Mouse (Mus musculus) telencephalon, adult 2 months (tissue): ENCODE results near the gene Cfap43.

Experiments
- DNase-seq: peaks from one replicate; pipeline ENCODE4 v3.0.0-alpha.2; 2011; ENCODE audit warnings: low read depth, low spot score

Gene Cfap43

DNA sequence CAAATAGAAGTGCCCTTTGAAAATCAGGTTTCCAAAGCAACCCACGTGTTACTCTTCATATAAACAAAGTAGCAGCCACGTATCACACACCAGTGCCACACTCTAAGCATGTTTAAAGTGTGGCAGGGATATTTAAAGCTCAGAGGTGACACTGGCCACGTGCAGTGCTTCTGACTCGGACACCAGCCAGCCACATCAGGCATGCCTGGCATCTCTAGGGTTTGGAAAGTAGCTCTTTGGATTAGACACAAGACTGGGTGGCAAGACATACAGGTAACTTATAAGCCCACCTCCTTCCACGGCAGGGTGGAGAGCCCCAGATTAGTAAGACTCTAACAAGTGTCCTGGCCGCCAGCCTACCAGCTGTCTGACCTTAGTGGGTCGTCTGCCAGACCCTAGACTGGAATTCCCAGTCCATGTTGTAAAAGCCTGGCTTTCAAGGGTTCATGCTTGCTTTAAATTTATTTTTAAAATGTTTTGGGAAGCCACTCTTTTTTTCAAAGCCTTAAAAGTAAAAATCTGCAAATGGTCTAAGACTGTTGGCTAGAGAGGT lies 33.8 kb downstream of the Cfap43 start:
- no peak for DNase-seq

DNA sequence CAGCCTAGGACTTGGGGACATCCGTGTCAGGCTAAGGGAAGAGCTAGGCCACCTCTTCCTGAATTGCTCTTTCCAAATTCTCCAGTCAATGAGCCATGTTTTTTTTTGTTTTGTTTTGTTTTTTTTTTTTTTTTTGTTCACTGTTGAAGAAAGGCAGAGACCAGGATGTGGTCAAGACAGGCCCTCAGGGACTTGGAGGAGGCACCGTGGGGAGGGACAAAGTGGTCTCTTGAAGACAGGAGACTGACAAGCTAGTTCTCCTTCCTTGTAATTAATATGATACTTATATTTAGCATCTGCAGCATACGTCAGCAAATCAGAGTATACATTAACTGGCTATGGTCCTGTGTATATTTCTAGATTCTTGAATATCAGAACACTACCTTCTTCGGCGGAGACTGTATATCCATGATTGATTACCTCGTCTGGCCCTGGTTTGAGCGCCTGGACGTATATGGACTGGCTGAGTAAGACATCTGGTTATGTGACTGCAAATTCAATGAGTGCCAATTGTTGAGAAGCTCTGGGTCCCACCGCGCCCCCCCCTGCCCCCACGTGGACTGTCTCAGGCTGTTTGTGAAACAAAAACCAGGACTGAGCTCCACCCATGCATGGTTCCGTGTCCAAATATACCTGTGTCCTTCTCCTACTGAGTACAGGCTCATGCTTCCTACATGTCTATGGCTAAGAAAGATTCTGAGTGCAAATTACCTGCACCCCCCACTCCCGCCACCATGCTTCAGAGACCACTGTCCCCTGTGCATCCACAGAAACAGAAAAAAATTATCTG lies 34.6 kb downstream of the Cfap43 start:
- DNase-seq, result no peak

DNA sequence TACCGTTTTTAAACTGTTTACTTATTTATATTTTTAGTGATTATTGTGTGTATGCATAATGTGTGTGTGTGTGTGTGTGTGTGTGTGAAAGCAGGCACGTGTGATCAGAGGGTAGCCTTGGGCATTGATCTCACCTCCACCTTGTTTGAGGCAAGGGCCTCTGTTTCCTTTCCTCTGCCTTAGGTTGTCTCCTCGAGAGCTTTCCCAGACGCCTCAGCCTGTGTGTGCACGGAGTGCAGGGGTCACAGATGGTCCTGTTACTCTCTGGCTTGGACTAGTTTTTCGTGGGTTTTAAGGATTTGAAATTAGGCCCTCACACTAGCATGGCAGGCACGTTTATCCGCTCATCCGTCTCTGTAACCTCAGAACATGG lies 36.2 kb downstream of the Cfap43 start:
- no peak for DNase-seq

DNA sequence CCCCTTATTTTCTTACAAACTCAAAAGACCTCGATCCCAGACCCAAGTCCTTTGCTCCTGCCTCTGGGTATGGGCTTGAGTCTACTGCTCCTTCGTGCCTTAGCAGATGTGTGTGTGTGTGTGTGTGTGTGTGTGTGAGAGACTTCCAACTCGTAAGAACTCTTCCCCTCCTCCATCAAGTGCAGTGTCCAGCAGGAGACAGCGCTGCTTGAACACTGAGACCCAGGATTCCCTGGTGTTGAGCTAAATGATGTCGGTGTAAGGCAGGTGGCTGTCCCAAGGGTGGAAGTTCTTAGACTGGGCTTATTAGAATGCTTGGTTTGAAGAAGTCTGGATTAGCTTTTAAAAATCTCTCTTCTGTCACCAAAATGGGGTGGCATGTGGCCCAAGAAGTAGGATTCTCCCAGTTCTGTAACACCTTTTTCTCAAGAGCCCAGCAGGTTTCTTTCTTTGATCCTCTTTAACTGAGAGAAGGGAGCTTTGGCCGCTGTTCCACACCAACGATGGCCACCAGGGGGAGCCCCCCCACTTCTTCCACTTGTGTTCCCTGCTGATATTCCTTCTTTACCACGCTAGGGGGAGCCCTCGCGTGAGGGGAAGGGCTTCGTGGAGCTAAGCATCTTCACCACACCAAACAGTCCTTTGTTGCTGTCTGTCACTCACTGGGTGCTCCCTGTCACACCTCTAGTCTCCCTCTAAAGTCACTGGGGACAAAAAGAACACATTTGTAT lies 36.8 kb downstream of the Cfap43 start:
- peak; percentile 33 for DNase-seq

DNA sequence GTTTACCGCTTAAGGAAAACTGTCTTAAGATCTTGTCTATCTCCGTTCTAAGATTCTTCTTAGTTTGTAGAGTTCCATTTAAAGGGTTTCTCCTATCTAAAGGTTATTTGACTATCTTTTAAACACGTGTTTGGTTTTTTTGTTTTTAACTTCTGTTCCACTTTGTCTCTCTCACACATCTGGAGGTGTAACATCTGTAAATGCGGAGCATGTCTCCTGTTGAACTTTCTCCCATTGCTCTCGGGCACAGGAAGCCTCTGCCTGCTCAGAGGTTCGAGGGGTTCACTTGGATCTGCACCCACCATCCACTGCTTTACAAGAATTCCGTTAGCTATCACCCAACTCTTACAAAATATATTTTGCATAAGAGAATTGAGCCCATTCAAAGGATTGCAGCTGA lies 37.5 kb downstream of the Cfap43 start:
- no peak for DNase-seq

DNA sequence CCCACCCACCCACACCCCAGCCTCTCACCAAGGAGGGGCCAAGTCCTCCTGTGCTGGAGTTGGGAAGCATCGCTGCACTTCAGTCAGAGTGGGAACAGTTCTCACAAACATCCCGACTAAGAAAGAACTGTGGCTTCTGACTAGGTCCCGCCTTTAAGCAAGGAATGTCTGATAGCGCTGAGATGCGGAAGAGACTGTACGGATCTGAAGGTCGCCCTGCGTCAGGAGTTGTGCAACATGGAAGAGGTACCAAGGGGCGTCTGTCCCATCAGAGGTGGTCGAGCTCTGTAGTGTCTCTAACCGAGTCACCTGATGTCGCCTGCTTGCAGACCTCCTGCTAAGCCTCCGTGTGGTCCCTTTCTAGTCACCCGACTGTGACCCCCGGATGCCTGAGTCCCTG lies 42.8 kb downstream of the Cfap43 start:
- DNase-seq, result no peak

DNA sequence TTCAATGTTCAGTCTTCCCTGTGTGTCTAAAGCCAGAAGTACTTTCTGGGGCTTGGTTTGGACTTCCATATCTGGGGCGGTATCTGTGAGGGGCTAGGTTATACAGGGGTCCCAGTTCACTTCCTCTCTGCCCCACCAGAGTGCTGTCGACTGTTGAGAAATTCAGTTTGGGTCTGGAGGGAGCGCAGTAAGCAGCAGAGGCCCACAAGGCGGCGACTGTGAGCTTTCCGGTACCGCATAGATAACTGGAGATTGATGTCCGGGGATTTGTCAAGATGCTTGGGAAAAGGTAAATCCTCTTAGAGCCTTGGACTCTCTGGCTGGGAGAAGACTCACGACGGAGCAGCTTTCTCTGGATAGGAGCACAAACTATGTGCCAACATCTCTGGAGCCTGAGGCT lies 47.6 kb downstream of the Cfap43 start:
- DNase-seq, result no peak

DNA sequence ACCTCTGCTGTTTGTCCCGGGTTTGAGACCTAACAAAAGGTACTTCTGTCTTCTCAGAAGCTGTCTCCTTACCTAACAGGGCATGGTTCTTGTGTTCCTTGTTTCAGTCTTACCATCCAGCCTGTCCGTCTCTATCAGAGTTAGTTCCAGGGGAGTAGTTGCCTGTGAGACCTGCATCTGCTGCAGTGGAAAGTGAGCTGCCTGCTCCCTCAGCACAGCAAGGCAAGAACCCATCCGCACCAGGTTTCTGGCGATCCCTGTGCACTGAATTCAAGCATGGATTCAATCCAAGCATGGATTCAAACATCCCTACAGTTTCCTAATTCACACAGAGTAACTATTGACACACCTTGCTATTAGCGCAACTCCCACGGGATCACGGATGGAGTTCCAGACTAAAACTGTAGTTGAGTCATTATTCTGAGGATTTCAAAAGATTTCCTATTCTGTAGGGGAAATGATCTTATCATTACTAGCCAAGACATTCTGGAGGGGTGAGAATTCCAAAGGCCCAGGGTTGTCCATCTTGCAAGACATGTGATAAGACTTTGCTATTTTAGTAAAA lies 48.9 kb downstream of the Cfap43 start:
- DNase-seq, result no peak

DNA sequence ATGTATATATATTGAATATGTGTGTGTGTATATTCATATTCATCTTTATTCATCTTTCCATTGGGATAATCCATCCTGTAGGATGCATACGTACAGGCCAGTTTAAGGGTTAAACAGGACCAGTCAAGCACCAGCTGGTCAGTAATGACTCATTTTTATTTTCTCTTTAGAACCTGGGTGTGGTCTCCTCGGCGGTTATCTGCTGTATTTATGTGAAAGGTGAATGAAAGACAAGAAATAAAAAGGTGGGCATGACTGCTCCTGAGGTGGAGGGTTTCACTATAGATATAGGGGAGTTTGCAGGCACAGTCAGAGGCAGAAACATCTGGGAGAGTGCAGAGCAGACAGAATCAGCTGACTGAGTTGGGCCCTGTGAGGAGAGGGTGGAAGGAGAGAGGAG lies 49.6 kb downstream of the Cfap43 start:
- DNase-seq, result no peak

DNA sequence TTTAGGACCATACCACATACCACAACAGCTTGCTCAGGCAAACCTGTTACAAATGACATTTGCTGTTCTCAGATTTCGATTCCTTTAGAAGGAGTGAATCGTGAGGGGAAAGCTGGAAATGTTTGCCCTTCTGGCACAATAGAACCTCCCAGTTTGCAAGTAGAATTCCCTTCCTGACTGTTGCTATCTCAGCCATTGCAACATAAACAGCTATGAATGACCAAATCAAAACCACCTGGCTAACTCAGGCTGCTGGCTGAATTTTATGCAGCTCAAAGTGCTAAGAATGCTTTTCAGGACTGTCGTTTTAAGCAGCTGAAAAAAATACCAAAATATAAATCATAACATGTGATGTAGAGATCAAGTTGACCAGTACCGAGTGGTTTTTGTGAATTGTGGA lies 50.1 kb downstream of the Cfap43 start:
- no peak for DNase-seq

DNA sequence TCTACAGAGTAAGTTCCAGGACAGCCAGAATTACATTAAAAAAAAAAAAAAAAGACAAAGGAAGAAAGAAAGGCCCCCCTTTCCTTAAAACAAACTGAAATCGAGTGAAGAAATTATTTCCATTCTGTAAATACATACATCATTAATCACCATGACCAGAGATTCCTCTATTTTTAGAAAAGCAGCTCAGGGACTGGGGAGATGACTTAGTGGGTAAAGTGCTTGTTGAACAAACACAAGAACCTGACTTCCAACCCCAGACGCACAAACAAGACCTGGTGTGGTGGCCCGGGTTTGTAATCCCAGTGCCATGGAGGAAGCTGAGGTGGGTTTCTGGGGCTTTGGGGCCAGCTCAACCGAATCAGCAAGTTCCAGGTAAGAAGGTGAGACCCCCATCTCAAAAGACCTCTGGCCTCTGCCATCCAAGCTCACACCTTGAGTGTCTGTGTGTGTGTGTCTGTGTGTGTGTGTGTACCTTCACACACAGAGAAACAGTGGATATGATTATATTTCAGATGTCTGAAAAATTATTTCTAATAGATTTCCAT lies 51.4 kb downstream of the Cfap43 start:
- DNase-seq, result no peak

DNA sequence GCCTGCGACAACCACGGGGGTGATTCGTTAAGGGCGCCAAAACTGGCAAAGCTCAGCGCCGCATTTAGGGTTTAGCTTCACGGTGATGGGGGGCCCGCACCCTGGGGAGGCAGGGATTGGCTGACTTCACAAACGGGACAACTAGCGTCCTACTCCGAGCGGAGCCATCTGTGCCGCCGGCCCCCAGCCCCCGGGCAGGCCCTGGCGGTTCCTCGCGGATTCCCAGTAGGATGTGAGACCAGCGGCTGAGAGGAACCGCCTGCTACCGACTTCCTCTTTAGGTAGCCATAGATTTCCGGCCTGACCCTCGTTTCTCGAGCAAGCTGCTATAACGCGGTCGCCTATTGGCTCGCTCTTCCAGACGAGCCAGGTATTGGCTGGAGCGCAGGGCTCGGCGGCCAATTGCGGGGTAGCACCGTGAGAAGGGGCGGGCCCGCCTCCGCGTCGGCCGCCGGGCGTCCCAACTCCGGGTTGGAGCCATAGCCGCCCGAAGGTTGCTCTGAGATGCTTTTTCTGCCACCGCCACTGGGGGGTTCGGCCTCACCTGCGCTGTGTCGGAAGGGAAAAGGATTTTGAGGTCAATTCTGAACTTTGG lies 53.6 kb downstream of the Cfap43 start, which contains the start of gene Gsto2:
Gene Gsto2, plus strand, starts transcription at position 182 of the 595 bp plus-strand sequence.
- peak; percentile 98 for DNase-seq

DNA sequence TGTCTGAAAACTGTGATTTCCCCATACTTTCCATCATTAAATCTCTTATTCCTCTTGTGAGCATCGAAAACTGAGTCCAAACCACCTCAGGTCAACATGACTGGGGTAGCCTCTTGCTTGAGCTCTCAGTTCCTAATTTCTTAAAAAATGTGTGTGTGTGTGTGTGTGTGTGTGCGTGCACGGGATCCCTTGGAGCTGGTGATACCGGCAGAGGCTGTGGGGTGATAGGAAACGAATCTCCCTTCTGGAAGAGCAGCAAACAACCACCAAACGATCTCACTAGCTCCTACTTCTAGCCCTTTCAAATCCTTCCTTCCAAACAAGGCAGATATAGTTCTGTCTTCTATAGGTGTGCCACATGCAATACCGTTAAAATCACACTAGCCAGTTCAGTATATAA lies 54.4 kb downstream of the Cfap43 start:
- no peak for DNase-seq

DNA sequence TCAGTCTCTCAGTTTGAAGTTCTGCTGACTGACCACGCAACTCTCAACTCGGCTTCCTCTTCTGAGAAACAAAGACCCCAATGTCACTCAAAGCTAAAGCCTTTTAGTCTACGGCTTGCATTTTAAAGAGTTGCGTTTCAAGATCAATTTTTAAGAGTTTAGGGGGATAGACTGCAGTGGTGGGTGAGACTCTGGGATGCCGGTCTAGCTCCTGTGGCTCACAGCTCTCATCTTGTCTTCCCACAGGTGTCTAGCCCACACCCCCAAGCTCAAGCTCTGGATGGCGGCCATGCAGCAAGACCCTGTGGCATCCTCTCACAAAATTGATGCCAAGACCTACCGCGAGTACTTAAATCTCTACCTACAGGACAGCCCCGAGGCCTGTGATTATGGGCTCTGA lies 55.0 kb downstream of the Cfap43 start:
- no peak for DNase-seq

DNA sequence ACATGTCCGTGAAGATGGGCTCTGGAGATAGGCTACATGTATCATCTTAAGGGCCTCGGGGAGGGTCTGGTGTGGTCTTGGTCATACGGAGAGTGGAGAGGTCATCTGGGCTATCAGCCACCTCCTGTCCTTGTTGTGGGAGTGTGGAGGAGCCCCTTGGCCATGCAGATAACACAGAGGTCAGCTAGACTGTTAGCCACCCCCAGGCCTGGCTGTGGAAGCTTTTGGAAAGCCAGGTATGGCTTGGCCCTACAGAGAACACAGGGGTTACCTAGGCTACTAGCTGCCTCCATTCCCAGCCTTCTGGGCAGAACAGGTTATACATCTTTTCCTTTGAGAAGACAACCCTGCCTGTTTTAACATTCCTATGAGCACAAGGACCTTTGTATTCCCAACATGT lies 56.5 kb downstream of the Cfap43 start:
- DNase-seq, result no peak

DNA sequence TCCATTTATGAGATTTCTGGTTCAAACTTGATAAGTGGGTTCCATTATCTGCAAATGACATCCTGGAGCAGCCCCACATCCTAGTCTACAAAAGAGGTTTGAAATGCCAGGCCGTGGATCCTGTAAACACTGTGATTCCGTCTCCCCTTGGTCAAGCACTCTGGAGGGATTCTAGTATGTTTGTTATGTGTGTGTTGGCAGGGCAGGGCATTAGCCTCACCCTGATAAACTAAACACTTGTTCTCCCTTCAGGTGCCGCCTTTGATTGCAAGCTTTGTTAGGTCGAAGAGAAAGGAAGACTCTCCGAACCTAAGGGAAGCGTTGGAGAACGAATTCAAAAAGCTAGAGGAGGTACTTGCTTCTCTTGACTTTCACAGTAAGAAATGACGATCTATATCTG lies 59.9 kb downstream of the Cfap43 start:
- no peak for DNase-seq

DNA sequence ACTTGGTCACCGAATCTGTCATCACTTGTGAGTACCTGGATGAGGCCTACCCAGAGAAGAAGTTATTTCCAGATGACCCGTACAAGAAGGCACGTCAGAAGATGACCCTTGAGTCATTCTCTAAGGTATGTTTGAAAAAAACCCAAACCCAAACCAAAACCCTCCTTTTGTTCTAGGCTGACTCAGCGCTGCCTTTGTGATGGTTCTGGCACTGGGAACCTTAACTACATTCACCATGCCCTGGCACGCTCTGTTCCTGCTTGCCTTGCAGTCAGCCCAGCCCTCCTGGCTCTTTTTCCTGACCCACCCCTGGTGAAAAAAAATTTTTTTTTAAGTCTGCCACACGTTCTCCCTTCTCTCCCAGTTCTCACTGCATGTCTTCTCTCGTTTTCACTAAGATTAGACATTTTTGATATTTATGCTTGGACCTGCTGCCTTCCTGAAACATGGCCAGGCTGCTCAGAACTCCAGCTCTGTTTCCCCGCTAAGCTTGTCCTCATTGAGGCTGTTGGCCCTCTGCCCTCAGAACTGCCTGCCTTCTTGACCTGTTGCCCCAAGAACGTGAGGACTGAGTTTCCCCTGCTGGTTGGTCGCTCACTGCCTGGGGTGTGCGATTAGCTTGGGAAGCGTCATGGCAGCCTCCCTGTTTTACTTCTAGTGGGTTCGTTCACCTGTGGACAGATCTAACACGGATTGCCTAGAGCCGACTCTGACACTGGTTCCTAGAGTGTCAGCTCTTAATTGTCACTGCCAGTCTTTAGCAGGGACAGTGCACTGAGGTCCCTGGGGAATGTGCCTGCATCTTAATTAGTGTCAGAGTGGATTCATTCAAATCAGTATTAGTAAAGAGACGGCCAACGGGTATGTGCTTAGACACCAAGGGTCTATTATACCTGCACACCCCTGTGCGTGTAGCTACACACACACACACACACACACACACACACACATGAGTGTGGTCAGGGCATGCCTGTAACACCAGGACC lies 60.8 kb downstream of the Cfap43 start:
- no peak for DNase-seq

DNA sequence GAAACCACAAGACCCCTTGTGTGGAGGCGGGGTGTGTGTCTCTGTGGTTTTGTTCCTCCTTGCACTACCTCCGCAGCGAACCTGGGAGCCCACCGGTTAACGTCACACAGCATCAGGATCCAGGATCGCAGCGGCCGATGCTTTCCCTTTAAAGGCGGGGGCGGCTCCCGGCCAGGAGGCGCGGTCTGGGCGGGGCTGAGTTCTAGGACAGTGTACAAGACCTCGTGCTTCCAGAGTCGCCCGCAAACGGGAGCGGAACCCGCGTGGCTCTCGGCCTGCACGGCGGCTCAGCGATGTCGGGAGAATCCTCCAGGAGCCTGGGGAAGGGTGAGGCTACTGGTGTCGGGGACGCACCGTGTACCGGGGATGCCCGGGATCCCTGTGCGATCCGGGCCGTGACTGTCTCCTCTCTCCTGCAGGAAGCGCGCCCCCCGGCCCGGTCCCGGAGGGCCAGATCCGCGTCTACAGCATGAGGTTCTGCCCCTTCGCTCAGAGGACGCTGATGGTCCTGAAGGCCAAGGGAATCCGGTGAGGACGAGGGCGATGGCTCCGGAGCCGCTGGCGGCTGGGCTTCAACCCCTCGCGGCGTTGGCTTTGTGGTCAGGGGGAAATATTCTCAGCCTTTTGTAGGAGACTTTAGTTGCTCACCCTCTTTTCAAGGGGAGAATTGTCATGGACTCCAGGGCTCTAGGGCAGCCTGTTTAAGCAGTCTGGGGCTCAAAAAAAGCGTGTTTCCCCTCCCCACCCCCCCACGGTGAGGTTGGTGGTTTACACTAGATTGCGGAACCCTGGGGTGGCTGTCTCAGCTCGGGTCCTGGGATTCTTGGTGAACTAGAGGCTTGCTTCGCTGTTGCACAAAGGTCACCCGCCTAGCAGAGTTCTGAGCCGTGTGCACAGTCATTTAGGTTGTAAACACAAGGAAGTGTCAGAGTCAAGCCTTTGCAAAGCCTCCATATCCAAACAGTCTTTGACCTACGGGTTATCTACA lies 64.0 kb downstream of the Cfap43 start, which contains the start of gene Gsto1:
Gene Gsto1, plus strand, starts transcription at position 175 of the 988 bp plus-strand sequence.
- DNase-seq, result peak; percentile 55
